Mouse (Mus musculus) gastrocnemius, postnatal 4 days (tissue): Measurements from ENCODE around the gene Cmtm4. TPM values are rescaled to one million over a fixed set of nuclear protein-coding genes. Genes with fewer than 3 reads are reported as not detected.
A peak's percentile ranks its signal among the peaks of the same experiment; 100 is the strongest.

Source experiments
- DNase-seq, 2 experiments: peaks; one replicate each; pipeline ENCODE4 v3.0.0; 2021 to 2022; ENCODE audit warnings: low spot score in 2 of 2, mixed read lengths in 2 of 2
- total RNA-seq, 2 experiments: library from RNA; stranded (reverse); gene quantifications; 2 replicates each; pipeline ENCODE4 v1.2.3; 2021

Gene Cmtm4
- total RNA-seq, 2 experiments from 2014 or later, result 9.9 to 10.5 TPM

DNA sequence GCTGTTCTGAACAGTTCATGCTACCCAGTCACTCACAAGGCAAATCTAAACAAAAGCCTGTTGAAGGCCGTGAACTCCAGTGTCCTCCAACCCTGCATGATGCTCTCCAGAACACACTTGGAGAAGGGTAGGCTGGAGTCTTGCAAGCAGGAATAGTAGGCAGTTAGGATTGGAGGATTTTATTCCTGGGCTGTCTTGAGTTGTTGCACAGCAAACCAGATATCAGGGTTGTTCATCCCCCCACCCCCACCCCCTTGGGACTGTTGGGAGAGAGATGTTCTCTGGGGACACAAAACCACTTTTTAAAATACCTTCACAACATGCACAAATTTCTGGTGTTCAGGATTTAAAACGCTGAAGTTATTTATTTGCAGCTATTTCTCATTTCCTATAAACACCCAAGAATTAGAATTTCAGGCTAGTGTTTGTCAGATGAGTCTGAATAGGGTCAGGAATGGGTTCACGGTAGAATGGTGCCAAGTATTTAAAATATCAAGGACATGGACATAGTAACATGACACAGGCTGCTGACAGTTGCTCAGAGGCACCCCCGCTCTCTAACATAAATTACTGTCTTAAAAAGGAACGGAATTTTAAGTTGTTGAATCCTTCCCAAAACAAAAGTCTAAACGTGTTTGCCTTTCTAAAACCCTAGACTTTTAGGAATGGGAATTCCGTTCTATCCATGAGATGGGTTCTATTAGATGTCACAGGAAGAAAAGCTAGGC lies 17.4 kb upstream of the Cmtm4 start:
- no peak for DNase-seq

DNA sequence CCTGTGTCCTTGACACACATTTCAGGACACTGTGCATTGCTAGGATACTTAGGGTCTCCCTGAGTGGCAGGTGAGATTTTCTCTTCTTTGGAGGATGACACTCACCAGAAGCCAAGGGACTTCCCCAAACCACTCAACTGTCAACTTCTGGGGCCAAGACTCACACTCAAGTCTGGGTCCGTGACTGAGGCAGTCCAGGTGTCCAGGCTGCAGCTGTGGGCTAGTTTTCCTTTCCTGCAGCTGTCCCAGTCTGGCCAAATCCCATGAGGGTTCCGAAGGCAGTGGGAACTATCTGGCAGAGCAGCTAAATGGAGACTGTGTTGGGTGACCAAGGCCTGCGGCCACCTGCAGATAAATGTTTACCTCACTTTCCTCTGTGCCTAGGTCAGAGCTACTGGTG lies 16.4 kb upstream of the Cmtm4 start:
- no peak for DNase-seq

DNA sequence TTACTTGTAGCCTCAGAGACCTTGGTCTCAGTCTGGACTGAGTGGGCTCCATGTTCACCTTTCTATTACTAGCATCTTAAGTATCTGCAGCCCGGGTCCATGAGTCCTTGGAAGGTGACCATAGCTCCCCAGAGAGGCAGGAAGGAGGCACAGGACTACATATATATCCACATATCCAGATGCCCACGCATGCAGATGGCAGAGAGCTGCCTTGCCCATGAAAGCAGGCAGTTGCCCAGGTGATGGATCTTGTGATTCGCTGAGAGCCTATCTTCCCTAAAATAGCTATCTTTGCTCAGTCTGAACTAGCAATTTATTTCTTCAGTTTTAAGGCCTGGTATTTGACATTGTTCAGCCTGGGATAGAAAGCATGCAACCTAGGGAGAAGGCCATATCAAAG lies 15.9 kb upstream of the Cmtm4 start:
- no peak for DNase-seq

DNA sequence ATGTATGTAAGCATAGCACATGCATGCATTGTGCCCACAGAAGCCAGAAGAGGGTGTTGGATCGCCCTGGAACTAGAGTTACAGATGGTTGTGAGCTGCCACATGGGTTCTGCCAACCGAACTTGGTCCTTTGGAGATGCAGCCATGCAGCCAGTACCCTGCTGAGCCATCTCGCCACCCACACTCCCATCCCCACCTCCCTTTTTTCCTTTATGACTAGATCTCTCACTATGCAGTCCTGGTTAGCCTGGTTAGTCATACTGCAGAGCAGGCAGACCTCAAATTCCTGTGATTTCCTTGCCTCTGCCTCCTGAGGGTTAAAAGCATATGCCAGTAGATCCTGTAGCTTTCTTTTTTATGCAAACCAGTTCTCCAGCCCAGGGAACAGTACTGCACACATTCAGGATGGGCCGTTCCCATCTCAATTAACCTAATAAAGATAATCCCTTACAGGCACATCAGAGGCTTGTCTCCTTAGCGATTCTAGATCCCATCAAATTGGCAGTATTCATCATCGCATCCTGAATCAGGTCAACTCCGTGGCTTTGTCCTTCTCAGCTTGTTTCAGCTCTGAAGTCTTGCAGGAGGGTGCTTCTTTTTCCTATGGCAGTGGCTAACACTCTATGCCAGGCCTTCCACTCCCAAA lies 15.1 kb upstream of the Cmtm4 start:
- DNase-seq, result no peak

DNA sequence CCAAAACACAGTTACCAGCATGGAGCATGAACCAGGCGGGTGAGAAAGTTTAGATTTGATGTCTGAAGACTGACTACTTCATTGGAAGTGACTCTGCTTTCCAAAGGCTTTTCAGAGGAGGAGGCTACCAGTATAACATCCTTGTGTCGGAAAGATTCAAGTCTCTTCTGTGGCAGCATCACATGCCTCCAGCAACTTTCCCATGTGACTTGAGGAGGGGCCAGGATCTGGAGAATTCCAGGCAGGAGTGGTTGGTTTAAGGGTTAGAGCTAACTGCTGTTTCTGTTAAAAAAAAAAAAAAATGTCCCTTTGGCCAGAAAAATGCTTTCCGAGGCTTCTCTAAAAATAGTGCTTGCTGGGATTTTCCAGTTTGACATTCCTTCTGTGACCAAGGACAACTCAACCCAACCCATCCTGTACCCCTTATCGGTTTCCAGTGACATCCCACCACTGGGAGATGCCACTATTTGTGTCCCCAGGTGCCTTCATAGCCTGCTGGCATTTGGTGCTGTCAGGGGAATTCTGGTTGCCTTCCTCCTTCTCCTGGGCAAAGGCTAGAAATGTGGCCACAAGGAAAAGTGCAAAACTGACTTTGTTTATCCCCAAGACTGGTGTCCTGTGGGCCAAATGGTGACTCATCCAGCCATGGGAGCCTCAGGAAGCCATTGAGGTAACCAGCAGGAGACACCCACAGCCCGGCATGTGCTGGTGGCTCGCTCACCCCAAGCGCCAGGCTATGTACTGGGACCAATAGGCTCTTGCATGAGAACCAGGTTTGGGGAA lies 12.9 kb upstream of the Cmtm4 start:
- DNase-seq, result no peak

DNA sequence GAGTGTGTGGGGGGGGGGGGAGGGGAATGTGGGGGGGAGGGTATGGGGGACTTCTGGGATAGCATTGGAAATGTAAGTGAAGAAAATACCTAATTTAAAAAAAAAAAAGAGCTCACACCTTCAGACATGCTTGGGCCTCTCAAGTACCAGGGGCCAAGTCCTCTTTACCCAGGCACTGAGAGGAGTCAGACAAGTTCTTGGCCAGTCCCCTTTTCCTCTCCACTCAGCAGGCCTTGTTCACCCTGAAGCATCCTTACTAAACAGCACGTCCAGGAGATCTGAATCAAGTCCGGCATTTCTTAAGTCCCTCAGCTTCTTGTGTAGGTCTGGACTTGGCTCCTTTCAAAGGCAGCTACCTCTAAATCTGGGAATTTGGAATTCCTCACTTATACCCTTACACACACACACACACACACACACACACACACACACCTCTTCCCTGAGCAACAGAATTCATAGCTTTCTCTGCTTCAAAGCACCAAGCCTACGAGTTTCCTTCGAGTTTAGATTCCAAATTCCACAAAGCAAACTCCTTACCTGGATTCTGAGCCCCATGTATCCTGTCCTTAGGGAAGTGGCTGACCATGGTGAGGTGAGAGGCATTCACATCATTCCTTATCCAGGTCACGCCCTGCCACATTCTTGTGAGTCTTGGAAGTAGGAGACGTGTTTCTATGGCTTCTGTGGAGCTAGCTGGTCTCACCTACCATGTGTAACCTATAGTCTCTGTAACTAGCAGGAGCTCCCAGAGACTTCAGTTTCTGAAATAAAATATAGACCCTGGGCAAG lies 10.9 kb upstream of the Cmtm4 start:
- DNase-seq, result no peak

DNA sequence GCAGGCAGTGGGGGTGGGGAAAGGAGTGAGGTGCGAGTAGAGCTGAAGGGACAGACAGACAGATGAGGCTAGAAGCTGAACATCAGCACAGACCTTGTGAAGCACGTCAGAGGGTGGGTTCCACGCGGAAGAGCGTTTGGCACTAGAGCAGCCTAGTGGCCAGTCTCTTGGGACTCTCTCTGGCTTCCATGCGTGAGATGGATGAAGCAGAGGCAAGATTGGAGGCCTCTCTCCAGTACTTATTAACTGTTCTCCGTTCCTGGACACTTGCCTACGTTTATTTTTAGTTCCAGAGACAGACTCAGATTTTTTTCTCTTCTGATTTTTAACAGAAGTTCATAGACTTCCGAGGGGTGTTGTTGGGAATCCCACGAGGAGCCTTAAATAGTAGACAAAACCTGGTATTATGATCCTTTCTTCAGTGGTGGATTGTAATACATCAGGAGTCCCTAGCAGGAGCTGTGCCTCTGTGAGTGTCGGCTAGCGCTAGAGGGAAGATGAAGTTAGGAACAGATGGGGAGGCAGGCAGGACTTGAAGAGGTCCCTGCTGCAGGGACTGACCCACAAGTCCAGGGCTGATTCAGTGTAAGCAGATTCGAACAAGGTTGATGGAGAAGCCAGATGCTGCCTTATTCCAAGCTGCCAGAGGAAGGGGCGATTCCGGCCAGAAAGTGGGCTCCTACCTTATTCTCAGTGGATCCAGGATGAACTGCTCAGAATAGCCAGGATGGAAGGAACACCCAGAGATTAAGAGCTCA lies 10.0 kb upstream of the Cmtm4 start:
- DNase-seq, result peak in 1 of 2 experiments; percentile 48

DNA sequence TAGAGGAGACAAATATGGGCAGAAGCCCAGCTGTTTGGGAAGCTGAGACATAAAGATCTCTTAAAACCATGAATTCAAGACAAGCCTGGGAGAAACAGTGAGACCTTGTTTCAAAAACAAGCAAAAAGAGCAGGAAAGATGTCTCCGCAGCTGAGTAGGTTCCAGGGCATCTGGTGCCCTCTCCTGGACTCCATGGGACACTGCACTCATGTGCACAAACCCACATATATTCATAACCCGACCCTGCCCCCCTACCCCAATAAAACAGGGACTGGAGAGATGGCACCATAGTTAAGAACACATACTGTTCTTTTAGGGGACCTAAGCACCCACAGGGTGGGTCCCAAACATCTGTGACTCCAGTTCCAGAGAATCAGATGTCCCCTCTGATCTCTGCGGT lies 8.0 kb upstream of the Cmtm4 start:
- no peak for DNase-seq

DNA sequence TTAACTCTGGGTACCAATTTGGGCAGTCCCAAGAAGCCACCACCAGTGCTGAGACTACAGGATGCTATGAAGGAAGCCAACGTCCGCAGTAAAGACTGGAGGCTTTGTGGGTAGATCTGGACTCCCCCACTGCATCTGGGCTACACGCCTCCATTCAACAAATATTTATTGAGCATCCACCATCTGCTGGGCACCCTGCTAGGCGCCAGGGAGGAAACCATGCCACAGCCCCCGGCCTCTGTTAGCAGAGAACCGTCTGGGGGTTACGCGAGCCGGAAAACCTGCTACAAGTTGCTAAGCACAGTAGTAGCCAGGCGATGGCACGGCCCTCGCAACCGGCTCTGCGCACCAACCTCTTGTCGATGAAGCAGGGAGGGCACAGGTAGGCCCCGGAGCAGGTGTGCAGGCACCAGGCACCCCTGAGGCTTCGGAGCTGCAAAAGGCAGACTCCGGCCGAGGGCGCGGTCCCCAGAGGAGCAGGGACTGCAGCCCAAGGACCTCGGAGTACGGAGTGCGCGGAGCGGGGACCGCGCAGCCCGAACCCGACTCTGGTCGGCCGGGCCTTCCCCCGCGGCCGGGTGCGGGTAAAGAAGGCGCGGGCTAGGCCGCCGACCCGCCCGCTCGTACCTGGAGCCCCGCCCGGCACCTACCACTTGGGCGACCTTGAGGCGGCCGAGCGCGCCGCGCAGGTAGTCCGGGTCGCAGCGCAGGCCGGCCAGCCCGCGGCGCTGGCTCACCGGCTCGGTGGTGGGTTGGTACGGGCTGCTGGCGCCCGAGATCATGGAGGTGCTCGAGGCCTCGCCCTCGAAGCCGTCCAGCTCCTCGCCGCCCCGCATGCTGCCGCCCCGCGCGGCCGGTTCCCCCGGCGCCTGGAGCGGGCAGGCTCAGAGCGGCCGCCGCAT lies 555 bp downstream of the Cmtm4 start:
- DNase-seq, result peak in 1 of 2 experiments; percentile 47

DNA sequence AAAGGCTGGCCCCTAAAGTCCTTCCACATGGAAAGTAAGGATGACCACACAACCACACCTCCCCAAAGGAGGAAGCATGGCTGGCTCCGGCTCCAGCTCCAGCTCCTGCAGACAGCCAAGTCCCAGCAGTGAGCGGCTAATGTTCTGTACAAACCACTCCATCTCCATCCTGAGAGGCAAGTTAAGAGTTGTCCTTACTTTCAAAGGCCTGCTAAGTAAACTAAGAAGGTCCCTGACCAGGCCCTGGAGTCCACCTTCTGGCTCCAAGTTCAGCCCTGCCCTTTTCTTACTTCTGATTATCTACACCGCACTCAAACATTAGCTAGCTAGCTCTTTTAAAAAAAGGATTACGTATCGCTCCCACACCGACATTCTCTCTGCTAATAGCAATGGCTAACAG lies 1.8 kb downstream of the Cmtm4 start:
- no peak for DNase-seq

DNA sequence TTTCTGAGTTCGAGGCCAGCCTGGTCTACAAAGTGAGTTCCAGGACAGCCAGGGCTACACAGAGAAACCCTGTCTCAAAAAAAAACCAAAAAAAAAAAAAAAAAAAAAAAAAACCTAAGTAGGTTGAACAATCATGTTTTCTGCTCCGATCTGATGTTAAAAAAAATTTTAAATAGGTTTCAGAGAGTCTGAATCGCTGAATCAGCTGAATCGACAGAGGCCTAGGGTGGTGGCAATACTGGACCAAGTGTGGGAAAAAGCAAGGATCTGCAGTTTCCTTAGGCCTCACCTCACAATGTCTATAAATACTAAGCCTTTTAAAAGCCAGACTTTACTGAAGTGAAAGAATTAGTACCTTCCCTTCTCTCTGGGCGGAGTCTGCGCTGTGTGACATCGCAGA lies 2.5 kb downstream of the Cmtm4 start:
- DNase-seq, result no peak

DNA sequence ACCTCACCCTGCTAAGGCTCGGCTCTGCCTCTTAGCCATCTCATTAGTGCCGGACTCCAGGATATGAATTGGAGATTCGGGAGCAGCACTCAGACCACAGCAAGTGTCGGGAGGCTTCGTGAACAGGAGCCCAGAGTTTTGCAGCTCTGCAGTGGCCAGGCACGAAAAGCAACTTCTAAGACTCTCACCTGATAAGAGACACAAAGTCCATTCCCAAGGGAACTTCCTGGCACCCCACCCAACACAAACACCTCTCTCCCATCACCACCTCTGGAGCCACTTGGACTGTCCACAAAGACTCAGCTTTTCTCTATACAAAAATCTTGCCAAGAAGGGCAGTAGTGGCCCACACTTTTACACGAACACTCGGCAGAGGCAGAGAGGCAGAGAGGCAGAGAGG lies 5.4 kb downstream of the Cmtm4 start:
- DNase-seq, result no peak

DNA sequence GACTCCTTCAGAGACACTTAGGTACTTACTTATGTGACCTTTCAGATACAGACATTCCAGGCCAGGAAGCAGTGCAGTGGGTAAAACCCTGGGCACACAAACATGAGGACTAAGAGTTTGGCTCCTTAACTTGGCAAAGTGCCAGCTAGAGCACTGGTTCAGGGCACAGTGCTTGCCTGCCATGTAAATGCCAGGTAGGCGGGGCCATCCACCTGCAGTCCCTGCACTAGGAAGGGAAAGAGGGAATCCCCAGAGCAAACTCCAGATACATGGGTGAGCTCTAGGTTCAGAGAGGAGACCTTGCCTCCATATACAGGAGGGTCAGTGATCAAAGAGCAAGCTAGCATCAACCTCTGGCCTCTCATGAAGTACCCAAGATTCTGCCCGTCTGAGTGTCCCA lies 7.6 kb downstream of the Cmtm4 start:
- no peak for DNase-seq

DNA sequence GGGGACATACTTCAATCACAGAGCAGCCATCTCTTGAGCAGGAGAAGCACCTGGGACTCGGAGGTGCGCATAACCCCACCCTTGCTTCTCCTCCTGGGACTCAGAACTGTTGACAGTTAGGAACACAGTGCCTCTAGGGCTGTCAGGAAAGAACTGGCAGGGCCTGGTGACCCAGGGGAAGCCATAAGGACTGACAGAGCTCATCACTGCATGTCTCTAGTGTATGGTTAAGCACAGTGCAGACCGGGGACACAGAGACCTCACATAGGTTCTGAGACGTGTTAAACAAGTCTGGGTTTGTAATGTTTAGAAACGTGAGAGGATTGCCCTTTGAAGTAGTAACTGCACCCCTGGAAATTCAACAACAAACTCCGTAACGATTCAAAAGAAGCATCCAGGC lies 8.1 kb downstream of the Cmtm4 start:
- no peak for DNase-seq

DNA sequence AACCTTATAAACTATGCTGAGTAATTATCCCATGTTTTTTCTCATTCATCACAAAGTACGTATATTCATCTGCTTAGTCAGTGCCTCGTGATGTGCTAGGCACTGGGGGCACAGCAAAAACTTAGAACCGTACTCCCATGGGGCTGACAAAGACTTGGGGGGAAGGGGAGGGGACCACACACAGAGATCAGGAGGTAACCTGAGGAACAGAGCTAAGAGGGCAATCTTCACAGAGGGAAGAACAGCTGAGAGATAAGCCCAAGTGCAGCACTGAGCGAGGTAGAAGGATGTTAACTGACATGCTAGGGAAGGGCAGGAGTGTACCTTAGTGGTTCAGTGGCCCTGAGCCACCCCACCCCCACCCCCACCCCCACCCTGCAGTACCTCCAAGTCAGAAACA lies 8.9 kb downstream of the Cmtm4 start:
- no peak for DNase-seq

DNA sequence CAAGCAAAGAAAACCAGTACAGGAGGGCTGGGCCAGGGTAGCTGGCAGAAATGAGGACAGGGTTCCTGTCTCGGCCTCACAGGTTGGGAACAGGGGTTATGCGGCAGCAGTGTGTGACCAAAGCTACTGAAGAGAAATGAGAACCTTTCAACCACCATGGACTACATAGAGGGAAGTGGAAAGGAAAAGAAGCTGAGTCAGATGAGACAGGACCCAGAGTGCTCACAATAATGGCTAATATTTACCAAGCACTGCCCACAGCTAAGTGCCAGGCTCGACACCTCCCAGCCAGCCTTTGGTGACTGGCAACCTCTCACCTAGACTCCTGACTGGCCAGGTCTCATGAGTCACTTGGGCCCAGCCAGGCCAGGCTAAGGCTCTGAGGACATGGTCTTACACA lies 11.6 kb downstream of the Cmtm4 start:
- no peak for DNase-seq

DNA sequence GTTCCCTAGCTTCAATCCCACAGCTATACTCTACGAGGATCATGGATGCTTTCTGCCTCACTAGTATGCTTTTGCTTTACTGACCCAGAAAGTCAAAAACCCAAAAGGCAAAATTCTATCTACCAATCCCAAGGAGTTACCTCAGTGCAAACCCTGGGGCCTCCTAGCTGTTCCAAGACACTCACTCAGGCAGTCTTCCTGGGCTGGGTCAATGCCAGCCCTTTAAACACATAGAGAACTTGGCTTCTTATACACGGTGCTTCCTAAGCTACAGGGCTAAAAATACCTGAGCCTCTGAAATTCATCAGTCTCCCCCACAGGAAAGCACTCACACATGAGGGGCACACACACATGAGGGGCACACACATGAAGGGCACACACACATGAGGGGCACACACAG lies 12.3 kb downstream of the Cmtm4 start:
- no peak for DNase-seq

DNA sequence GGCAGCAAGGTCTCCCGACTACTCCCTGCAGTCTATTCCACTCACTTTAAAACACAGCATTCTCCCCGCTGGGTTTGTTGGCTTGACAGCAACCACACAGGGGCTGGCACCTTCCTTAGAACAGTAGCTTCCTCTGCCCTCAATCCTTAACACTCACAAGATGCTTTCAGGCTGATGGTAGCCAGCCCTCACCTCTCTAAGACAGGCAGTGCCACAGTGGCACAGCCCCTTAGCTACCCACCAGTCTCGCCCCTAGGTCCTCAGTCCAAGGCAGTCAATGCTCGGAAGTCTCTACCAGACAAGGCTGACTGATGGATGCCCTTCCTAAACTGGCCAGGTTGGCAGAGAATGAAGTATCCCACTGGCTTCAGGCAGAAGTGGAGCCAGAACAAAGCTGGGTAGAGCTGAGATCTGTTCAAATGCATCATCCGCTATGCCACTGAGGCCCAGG lies 14.6 kb downstream of the Cmtm4 start:
- no peak for DNase-seq

DNA sequence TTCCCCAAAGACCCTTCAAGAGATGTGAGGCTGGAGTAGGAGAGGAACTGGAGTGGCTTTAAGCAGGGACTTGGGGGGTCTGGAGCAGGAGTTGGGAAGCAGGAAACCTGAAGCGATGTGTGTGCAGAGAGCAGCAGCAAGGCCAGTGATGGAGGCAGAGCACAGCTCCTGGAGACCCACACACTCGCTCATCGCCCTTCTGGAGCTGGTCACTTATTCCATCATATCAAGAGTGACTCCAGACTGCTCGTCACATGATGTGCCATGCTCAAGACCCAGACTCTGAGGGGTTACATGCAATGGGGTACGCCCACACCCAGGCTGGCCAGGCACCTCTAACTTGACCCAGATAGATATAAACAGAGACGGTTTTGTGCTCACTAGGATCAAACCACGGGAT lies 15.3 kb downstream of the Cmtm4 start:
- no peak for DNase-seq
